Mouse (Mus musculus): ENCODE data around the gene Slc35f6. TPM values are rescaled to one million over a fixed set of nuclear protein-coding genes. Genes with fewer than 3 reads are reported as not detected.
"Not testable (repeated sequence)": the region's sequence is repeated elsewhere in the genome, so short reads cannot be mapped to it uniquely, and the experiment has no call there.

Gene Slc35f6
- polyA plus RNA-seq, 1 experiment, result 36.9 TPM

- peak overlapping the region; percentile 45; the same call in 1 of the 2 replicates for H3K4me3 ChIP-seq (ENCODE audit: insufficient read depth, low read length)
- H3K4me1 ChIP-seq (ENCODE audit: control insufficient read depth, insufficient read depth, low read length), result no peaks in the 10 kb centered on the region
- peak overlapping the region; percentile 81 for H3K27ac ChIP-seq (ENCODE audit: insufficient read depth, low read length)
- no peak for TF ChIP-seq POLR2A (IDR thresholded peaks at IDR 0.05; ENCODE audit: low read depth, low read length)
- no peak for TF ChIP-seq CTCF (IDR thresholded peaks at IDR 0.05; ENCODE audit: borderline replicate concordance, insufficient read depth, low read length)
Observed at GRCm38 (mm10) chr5:30665968-30666367, 18.2 kb downstream of the Slc35f6 start.

GRCm38 (mm10) chr5:30666391-30667195, 18.9 kb downstream of the Slc35f6 start, which contains the start of gene Cenpa:
Gene Cenpa (plus strand): TSS chr5:30666777.
- peak; percentile 88 for TF ChIP-seq POLR2A (IDR thresholded peaks at IDR 0.05; ENCODE audit: low read depth, low read length)
- no peak for TF ChIP-seq CTCF (IDR thresholded peaks at IDR 0.05; ENCODE audit: borderline replicate concordance, insufficient read depth, low read length)
- no peaks in the 10 kb centered on the region for H3K4me1 ChIP-seq (ENCODE audit: control insufficient read depth, insufficient read depth, low read length)
- peak within 1 kb of the TSS; percentile 81 for H3K4me3 ChIP-seq (ENCODE audit: insufficient read depth, low read length)
- peak within 1 kb of the TSS; percentile 81 for H3K27ac ChIP-seq (ENCODE audit: insufficient read depth, low read length)

- Histone ChIP-seq H3K4me3 (ENCODE audit: insufficient read depth, low read length) (peak overlapping the region; percentile 81), H3K27ac (ENCODE audit: insufficient read depth, low read length) (no peak overlapping the region), H3K4me1 (ENCODE audit: control insufficient read depth, insufficient read depth, low read length) (no peaks in the 10 kb centered on the region)
- no peak for TF ChIP-seq CTCF (IDR thresholded peaks at IDR 0.05; ENCODE audit: borderline replicate concordance, insufficient read depth, low read length)
Observed at GRCm38 (mm10) chr5:30667215-30667614, 19.5 kb downstream of the Slc35f6 start.

GRCm38 (mm10) chr5:30667686-30668085, 20.0 kb downstream of the Slc35f6 start:
- Histone ChIP-seq H3K27ac (ENCODE audit: insufficient read depth, low read length) (no peak overlapping the region), H3K4me3 (ENCODE audit: insufficient read depth, low read length) (peak overlapping the region; percentile 81), H3K4me1 (ENCODE audit: control insufficient read depth, insufficient read depth, low read length) (no peaks in the 10 kb centered on the region)
- TF ChIP-seq CTCF (IDR thresholded peaks at IDR 0.05; ENCODE audit: borderline replicate concordance, insufficient read depth, low read length) (no peak), POLR2A (IDR thresholded peaks at IDR 0.05; ENCODE audit: low read depth, low read length) (no peak)

GRCm38 (mm10) chr5:30668637-30669495, 21.1 kb downstream of the Slc35f6 start:
- TF ChIP-seq POLR2A (IDR thresholded peaks at IDR 0.05; ENCODE audit: low read depth, low read length) (no peak), CTCF (IDR thresholded peaks at IDR 0.05; ENCODE audit: borderline replicate concordance, insufficient read depth, low read length) (no peak)
- no peak overlapping the region for H3K4me3 ChIP-seq (ENCODE audit: insufficient read depth, low read length)
- H3K27ac ChIP-seq (ENCODE audit: insufficient read depth, low read length), result no peak overlapping the region
- H3K4me1 ChIP-seq (ENCODE audit: control insufficient read depth, insufficient read depth, low read length), result no peaks in the 10 kb centered on the region

- Histone ChIP-seq H3K4me3 (ENCODE audit: insufficient read depth, low read length) (no peak overlapping the region), H3K4me1 (ENCODE audit: control insufficient read depth, insufficient read depth, low read length) (no peaks in the 10 kb centered on the region), H3K27ac (ENCODE audit: insufficient read depth, low read length) (no peak overlapping the region)
- no peak for TF ChIP-seq POLR2A (IDR thresholded peaks at IDR 0.05; ENCODE audit: low read depth, low read length)
- no peak for TF ChIP-seq CTCF (IDR thresholded peaks at IDR 0.05; ENCODE audit: borderline replicate concordance, insufficient read depth, low read length)
Observed at GRCm38 (mm10) chr5:30669496-30669830, 21.7 kb downstream of the Slc35f6 start.

GRCm38 (mm10) chr5:30670091-30670490, 22.4 kb downstream of the Slc35f6 start:
- no peak for TF ChIP-seq CTCF (IDR thresholded peaks at IDR 0.05; ENCODE audit: borderline replicate concordance, insufficient read depth, low read length)
- no peak for TF ChIP-seq POLR2A (IDR thresholded peaks at IDR 0.05; ENCODE audit: low read depth, low read length)
- Histone ChIP-seq H3K27ac (ENCODE audit: insufficient read depth, low read length) (no peak overlapping the region), H3K4me3 (ENCODE audit: insufficient read depth, low read length) (no peak overlapping the region), H3K4me1 (ENCODE audit: control insufficient read depth, insufficient read depth, low read length) (no peaks in the 10 kb centered on the region)

GRCm38 (mm10) chr5:30674001-30674400, 26.3 kb downstream of the Slc35f6 start:
- no peak overlapping the region for H3K4me3 ChIP-seq (ENCODE audit: insufficient read depth, low read length)
- no peaks in the 10 kb centered on the region for H3K4me1 ChIP-seq (ENCODE audit: control insufficient read depth, insufficient read depth, low read length)
- TF ChIP-seq CTCF (IDR thresholded peaks at IDR 0.05; ENCODE audit: borderline replicate concordance, insufficient read depth, low read length), result no peak
- no peak for TF ChIP-seq POLR2A (IDR thresholded peaks at IDR 0.05; ENCODE audit: low read depth, low read length)
- no peak overlapping the region for H3K27ac ChIP-seq (ENCODE audit: insufficient read depth, low read length)

GRCm38 (mm10) chr5:30676800-30677199, 29.1 kb downstream of the Slc35f6 start:
- TF ChIP-seq CTCF (IDR thresholded peaks at IDR 0.05; ENCODE audit: borderline replicate concordance, insufficient read depth, low read length) (no peak), POLR2A (IDR thresholded peaks at IDR 0.05; ENCODE audit: low read depth, low read length) (no peak)
- H3K27ac ChIP-seq (ENCODE audit: insufficient read depth, low read length), result no peak overlapping the region

GRCm38 (mm10) chr5:30678069-30678468, 30.3 kb downstream of the Slc35f6 start:
- H3K4me1 ChIP-seq (ENCODE audit: control insufficient read depth, insufficient read depth, low read length); H3K27ac ChIP-seq (ENCODE audit: insufficient read depth, low read length); H3K4me3 ChIP-seq (ENCODE audit: insufficient read depth, low read length): not testable (repeated sequence)

More at GRCm38 (mm10) chr5:30676800-30677199, 29.1 kb downstream of the Slc35f6 start:
- Histone ChIP-seq H3K4me3 (ENCODE audit: insufficient read depth, low read length) (no peak overlapping the region), H3K4me1 (ENCODE audit: control insufficient read depth, insufficient read depth, low read length) (no peaks in the 10 kb centered on the region)

Data from embryonic fibroblast, embryonic 13.5 days (primary cell).